Mouse (Mus musculus): ENCODE measurements around the gene Pknox1.

DNA sequence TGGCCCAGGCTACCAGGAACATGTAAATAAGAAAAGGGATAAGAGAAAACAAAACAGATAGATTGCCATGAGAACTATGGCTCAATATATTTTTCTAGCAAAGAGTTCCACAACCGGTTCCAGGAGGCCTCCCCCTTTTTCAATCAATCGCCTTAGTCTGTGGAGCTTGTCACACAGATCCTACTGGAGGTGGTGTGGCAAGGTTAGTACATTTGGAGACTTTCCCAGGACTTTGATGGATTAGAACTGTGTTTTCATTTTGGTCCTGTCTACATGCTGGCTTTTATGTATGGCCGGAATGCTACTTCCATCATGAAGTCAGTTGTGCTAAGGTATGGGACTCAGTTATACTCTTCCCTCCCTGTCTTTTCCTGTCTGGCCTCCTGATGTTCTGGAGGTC lies 45.4 kb downstream of the Pknox1 start:
- no peak for TF ChIP-seq CTCF (IDR thresholded peaks at IDR 0.05; ENCODE audit: low read depth)
- TF ChIP-seq EP300 (optimal IDR thresholded peaks at IDR 0.05) = no peak

Data from stomach, postnatal 0 days (tissue).